Mouse (Mus musculus): ENCODE measurements around the gene Gm13275.
A peak's percentile ranks its signal among the peaks of the same experiment; 100 is the strongest.
"Not testable (repeated sequence)": the region's sequence is repeated elsewhere in the genome, so short reads cannot be mapped to it uniquely, and the experiment has no call there.

The Gm13275 gene

GRCm38 (mm10) chr4:88797097-88797496 is 2.8 kb downstream of the Gm13275 start, which contains the start of gene Gm13279:
Gene Gm13279 (plus strand): TSS chr4:88797397.
- not testable (repeated sequence) for DNase-seq (ENCODE audit: low read depth in 1 of 2, low spot score in 2 of 2)

- DNase-seq (ENCODE audit: low read depth in 1 of 2, low spot score in 2 of 2): not testable (repeated sequence)
Observed at GRCm38 (mm10) chr4:88799365-88799764, 5.1 kb downstream of the Gm13275 start, which contains the start of gene Gm13285. Gene Gm13285 (plus strand): TSS chr4:88799665.

- not testable (repeated sequence) for DNase-seq (ENCODE audit: low read depth in 1 of 2, low spot score in 2 of 2)
Observed at GRCm38 (mm10) chr4:88802954-88803353, 8.7 kb downstream of the Gm13275 start, which contains the start of gene Gm13287. Gene Gm13287 (plus strand): TSS chr4:88803254.

- DNase-seq (ENCODE audit: low read depth in 1 of 2, low spot score in 2 of 2): not testable (repeated sequence)
Observed at GRCm38 (mm10) chr4:88805231-88805630, 10.9 kb downstream of the Gm13275 start, which contains the start of gene Gm13288. Gene Gm13288 (plus strand): TSS chr4:88805531.

GRCm38 (mm10) chr4:88805761-88806160 is 11.5 kb downstream of the Gm13275 start:
- DNase-seq (ENCODE audit: low read depth in 1 of 2, low spot score in 2 of 2): peak in 1 of 2 experiments; percentile 2

GRCm38 (mm10) chr4:88815928-88816327 is 21.6 kb downstream of the Gm13275 start, which contains the start of gene Ifna7:
Gene Ifna7 (plus strand): TSS chr4:88816228.
- DNase-seq (ENCODE audit: low read depth in 1 of 2, low spot score in 2 of 2): no peak

GRCm38 (mm10) chr4:88819659-88820058 is 25.4 kb downstream of the Gm13275 start, which contains the start of gene Ifna11:
Gene Ifna11 (plus strand): TSS chr4:88819959.
- DNase-seq (ENCODE audit: low read depth in 1 of 2, low spot score in 2 of 2): no peak

- DNase-seq (ENCODE audit: low read depth in 1 of 2, low spot score in 2 of 2): no peak
Observed at GRCm38 (mm10) chr4:88822995-88823394, 28.7 kb downstream of the Gm13275 start.

GRCm38 (mm10) chr4:88827116-88827515 is 32.8 kb downstream of the Gm13275 start, which contains the start of gene Ifna6:
Gene Ifna6 (plus strand): TSS chr4:88827416.
- not testable (repeated sequence) for DNase-seq (ENCODE audit: low read depth in 1 of 2, low spot score in 2 of 2)

GRCm38 (mm10) chr4:88830523-88830922 is 36.2 kb downstream of the Gm13275 start:
- no peak for DNase-seq (ENCODE audit: low read depth in 1 of 2, low spot score in 2 of 2)

- not testable (repeated sequence) for DNase-seq (ENCODE audit: low read depth in 1 of 2, low spot score in 2 of 2)
Observed at GRCm38 (mm10) chr4:88835225-88835624, 40.9 kb downstream of the Gm13275 start, which contains the start of gene Ifna5. Gene Ifna5 (plus strand): TSS chr4:88835525.

GRCm38 (mm10) chr4:88838828-88839227 is 44.5 kb downstream of the Gm13275 start:
- DNase-seq (ENCODE audit: low read depth in 1 of 2, low spot score in 2 of 2): no peak

GRCm38 (mm10) chr4:88840058-88840457 is 45.8 kb downstream of the Gm13275 start:
- DNase-seq (ENCODE audit: low read depth in 1 of 2, low spot score in 2 of 2): no peak

GRCm38 (mm10) chr4:88841438-88841911 is 47.2 kb downstream of the Gm13275 start, which contains the start of gene Ifna4:
Gene Ifna4 (plus strand): TSS chr4:88841861.
- DNase-seq (ENCODE audit: low read depth in 1 of 2, low spot score in 2 of 2): no peak

Measured in monocyte, adult 2 months (primary cell).